Mouse (Mus musculus) myocyte (in vitro differentiated cells): ENCODE measurements around the gene Dupd1.

ENCODE experiments used
- CEBPB ChIP-seq: IDR thresholded peaks from 2 replicates; pipeline ENCODE4 v1.6.1; 2011; ENCODE audit warnings: mild to moderate bottlenecking, moderate library complexity; ENCODE audit not compliant: poor library complexity, insufficient read depth, severe bottlenecking
- E2F4 ChIP-seq: IDR thresholded peaks from one replicate; pipeline ENCODE4 v1.6.1; 2011; ENCODE audit warnings: mild to moderate bottlenecking, control low read depth, moderate library complexity; ENCODE audit not compliant: insufficient read depth
- MAX ChIP-seq: IDR thresholded peaks from one replicate; pipeline ENCODE4 v1.6.1; 2011; ENCODE audit warnings: low read depth, mild to moderate bottlenecking, control low read depth
- MYOD1 ChIP-seq, 3 experiments: IDR thresholded peaks; one replicate each; pipeline ENCODE4 v1.6.1; 2011; ENCODE audit warnings: control low read depth in 2 of 3, low read depth in 2 of 3, mild to moderate bottlenecking in 2 of 3, moderate library complexity in 1 of 3; ENCODE audit not compliant: insufficient read length in 2 of 3, control insufficient read depth in 1 of 3
- MYOG ChIP-seq, 3 experiments: IDR thresholded peaks; one replicate each; pipeline ENCODE4 v1.6.1; 2011; ENCODE audit warnings: control low read depth in 2 of 3, low read depth in 2 of 3, mild to moderate bottlenecking in 2 of 3; ENCODE audit not compliant: insufficient read length in 2 of 3, control insufficient read depth in 1 of 3, insufficient read depth in 1 of 3
- POLR2A ChIP-seq: IDR thresholded peaks from one replicate; pipeline ENCODE4 v1.6.1; 2011; ENCODE audit warnings: low read depth, mild to moderate bottlenecking, control low read depth, moderate library complexity; ENCODE audit not compliant: insufficient read length
- REST ChIP-seq: IDR thresholded peaks from one replicate; pipeline ENCODE4 v1.6.1; 2011; ENCODE audit warnings: mild to moderate bottlenecking, control low read depth, moderate library complexity; ENCODE audit not compliant: insufficient read depth, insufficient read length
- SRF ChIP-seq: IDR thresholded peaks from one replicate; pipeline ENCODE4 v1.6.1; 2011; ENCODE audit warnings: low read depth; ENCODE audit not compliant: control insufficient read depth, insufficient read length
- USF1 ChIP-seq: IDR thresholded peaks from one replicate; pipeline ENCODE4 v1.6.1; 2011; ENCODE audit warnings: low read depth, mild to moderate bottlenecking, control low read depth, moderate library complexity

- no peak for TF ChIP-seq MYOG (IDR thresholded peaks at IDR 0.05; ENCODE audit: control insufficient read depth in 1 of 3, insufficient read depth in 1 of 3, insufficient read length in 2 of 3, low read depth in 2 of 3)
- TF ChIP-seq E2F4: no peak
- no peak for TF ChIP-seq USF1
- no peak for TF ChIP-seq CEBPB
- no peak for TF ChIP-seq SRF
- no peak for TF ChIP-seq POLR2A
- TF ChIP-seq MAX: no peak
- TF ChIP-seq REST: no peak
- TF ChIP-seq MYOD1 (IDR thresholded peaks at IDR 0.05; ENCODE audit: control insufficient read depth in 1 of 3, insufficient read length in 2 of 3, low read depth in 2 of 3): no peak
Observed at GRCm38 (mm10) chr14:21653813-21654212, 60.6 kb downstream of the Dupd1 start.
